Mouse (Mus musculus) left cerebral cortex, adult 8-10 months (tissue): ENCODE measurements at regions not wholly inside any gene's neighbourhood (a gene's known extent, or its start where the extent isn't known, plus 50 kb on each side); places are given as distances from the start of the nearest gene placed in this dataset.

Experiments used
- DNase-seq, 2 experiments: peaks; one replicate each; pipeline ENCODE4 v3.0.0; 2022; ENCODE audit warnings: low spot score in 2 of 2

- DNase-seq = no peak
Measured at GRCm38 (mm10) chr13:73141302-73141701, 119.0 kb upstream of the Irx4 start.

DNA sequence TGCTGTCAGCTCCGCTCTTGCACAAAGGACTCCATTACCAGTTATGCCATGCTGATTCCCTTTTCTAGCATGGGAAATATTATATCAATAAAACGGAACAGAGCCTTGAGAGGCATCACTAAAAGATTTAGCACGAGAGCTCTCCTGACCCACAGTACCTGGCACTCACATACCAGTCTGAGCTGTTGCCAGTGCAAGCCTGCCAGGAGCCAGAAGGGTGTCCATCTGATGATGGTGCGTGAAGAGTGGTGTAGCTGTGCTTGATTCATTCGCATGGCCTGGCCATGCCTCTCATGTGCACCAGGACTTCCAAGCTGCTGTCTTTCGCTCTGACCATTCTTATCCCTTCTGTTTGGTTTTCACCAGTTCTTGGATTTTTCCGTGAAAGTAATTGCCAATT is 102.3 kb upstream of the Irx4 start:
- DNase-seq = no peak

GRCm38 (mm10) chr13:73159454-73159853 is 100.8 kb upstream of the Irx4 start:
- DNase-seq = no peak

DNA sequence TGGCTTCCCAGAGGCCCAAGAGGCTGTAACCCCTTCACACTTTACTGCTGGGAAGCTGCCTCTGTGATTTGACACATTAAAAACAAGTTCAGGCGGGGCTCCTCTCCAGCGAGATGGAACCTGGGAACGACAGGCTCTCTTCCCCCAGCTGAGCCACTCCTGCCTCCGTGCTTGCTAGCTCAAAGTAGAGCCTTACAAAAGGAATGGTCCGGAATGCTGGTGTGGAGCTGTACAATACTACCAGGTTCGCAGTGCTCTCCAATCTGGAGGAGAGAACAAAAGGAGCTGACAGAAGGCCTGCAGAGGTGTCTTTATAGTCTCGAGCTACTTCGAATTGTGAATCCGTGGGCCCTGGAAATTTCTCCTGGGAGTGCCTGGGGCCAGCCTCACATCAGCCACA is 100.4 kb upstream of the Irx4 start:
- no peak for DNase-seq

DNA sequence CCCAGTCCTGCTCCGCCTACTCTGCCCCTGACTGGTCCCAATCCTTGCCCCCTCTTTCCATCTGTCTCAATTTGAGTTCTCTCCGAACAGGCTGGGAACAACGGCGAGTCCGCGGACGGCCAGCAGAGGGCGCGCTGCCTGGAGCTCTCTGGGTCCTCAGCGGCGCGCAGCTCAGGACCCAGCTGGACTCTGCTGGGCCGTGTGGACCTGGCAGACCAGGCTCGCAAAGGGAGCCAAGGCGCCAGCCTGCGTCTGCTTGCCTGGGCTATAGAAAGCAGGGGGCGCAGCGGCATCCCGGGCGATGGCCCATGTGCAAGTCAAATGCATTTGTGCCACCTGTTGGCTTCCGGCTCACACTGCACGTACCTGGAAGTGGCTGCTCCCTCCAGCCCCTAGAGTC is 100.0 kb upstream of the Irx4 start:
- peak; percentile 10 to 75 for DNase-seq

DNA sequence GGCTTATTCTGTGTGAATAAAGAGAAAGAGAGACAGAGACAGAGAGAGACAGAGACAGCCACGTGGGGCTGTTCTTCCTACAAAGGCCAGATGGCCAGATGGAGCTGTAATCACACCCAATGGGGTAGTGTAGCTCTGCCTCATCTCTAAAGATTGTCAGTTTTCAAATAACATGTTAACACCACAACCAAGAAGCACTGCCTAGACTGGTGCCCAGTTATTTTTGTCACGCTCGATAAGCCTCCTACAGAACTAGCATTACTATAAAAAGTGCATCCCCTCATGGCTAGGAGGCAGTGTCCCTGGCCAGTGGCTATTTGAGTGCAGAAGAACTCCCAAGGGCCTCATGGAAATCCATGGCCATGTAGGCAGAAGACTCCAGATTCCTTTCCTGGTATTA is 90.0 kb upstream of the Irx4 start:
- DNase-seq = no peak

DNA sequence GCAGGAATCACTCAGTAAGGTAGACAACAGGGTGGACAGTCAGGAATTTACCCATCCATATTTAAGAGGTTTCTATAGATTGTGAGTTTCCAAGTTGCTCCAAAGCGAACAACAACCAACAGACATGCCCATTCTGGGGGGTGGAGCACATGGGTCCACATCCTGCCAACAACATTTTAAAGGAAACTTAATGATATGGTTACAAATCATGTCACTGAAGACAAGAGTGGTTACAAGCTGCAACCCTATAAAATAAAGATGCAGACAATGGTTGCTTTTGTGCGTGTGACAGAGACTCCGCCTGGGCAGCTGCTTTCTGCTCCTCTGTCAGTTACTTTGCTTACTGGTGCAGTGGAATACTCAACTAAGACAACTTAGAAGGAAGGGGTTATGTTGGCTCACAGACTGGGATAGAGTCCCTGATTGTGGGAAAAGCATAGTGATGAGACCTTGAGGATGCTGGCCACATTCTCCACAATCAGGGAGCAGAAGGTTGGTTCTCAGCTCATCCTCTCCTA is 52.3 kb upstream of the Irx4 start:
- no peak for DNase-seq
